Mouse (Mus musculus): ENCODE measurements around the gene Ccdc54. TPM values are rescaled to one million over a fixed set of nuclear protein-coding genes. Genes with fewer than 3 reads are reported as not detected.
A peak's percentile ranks its signal among the peaks of the same experiment; 100 is the strongest.

Gene Ccdc54
- polyA plus RNA-seq, 1 experiment from 2014 or later: not detected

DNA sequence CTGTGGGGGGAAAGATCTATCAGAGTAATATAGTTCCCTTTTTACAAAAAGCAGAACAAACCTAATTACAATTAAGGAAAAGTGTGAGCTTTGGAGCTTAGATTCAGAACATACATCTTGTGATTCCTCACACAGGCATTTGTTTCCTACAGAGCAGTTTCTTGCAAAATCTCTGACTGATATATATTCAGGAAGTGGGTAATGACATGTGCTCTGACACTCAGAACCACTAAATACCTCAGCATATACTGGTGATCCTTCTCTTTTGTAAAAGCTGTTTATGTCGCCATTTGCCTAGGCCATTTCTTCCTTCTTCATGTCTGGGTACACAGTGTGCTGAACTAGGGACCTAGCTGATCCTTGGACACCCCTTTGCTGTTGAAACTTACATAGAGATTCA is 2.8 kb downstream of the Ccdc54 start:
- no peak for TF ChIP-seq CTCF (IDR thresholded peaks at IDR 0.05; ENCODE audit: low read depth)

DNA sequence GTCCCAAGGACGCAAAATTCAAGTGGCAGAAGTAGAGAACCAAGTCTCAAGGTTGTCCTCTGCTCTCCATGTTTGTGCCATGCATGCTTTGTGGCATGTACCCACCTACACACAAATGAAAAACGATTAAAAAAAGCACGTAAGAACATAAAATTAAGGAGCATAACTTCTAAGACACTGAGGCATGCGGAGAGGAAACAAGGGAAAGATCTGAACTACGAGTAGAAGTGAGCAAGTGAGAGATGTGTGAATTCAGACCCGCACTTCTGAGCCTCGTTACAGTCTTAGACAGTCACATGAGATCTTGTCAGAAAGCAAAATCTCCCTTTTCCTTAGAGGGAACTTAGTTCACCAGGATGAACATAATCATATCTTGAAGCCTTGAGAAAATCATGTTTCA is 3.8 kb downstream of the Ccdc54 start:
- ATAC-seq (ENCODE audit: insufficient read depth): no peak
- H3K27ac ChIP-seq (ENCODE audit: low read depth): no peak overlapping the region
- H3K4me3 ChIP-seq (ENCODE audit: low read depth, low read length): no peak overlapping the region
- H3K27me3 ChIP-seq (ENCODE audit: insufficient read depth, low read length): no peaks in the 10 kb centered on the region
- no peaks in the 10 kb centered on the region for H3K9me3 ChIP-seq (ENCODE audit: low read depth, low read length)
- H3K9ac ChIP-seq: no peak overlapping the region
- no peak for TF ChIP-seq CTCF (IDR thresholded peaks at IDR 0.05; ENCODE audit: low read depth)
- DNase-seq: no peak
- 84% methylated on average over 7 of the region's 7 CpGs for WGBS
- no peak overlapping the region for H3K4me2 ChIP-seq
- 0 out of 2 replicates have a peak, but pooled peaks cover 3% of the 10 kb centered on the region for H3K4me1 ChIP-seq (ENCODE audit: insufficient read depth)
- no peaks in the 10 kb centered on the region for H3K36me3 ChIP-seq (ENCODE audit: insufficient read depth)

More for the DNA sequence above, 2.8 kb downstream of the Ccdc54 start:
- Histone ChIP-seq H3K4me1 (ENCODE audit: insufficient read depth) (0 out of 2 replicates have a peak, but pooled peaks cover 3% of the 10 kb centered on the region), H3K9me3 (ENCODE audit: low read depth, low read length) (no peaks in the 10 kb centered on the region), H3K27ac (ENCODE audit: low read depth) (no peak overlapping the region), H3K9ac (no peak overlapping the region), H3K36me3 (ENCODE audit: insufficient read depth) (no peaks in the 10 kb centered on the region), H3K4me3 (ENCODE audit: low read depth, low read length) (no peak overlapping the region), H3K4me2 (no peak overlapping the region), H3K27me3 (ENCODE audit: insufficient read depth, low read length) (no peaks in the 10 kb centered on the region)
- ATAC-seq (ENCODE audit: insufficient read depth) (no peak), DNase-seq (no peak)
- 66% methylated on average over 1 of the region's 1 CpGs for WGBS

DNA sequence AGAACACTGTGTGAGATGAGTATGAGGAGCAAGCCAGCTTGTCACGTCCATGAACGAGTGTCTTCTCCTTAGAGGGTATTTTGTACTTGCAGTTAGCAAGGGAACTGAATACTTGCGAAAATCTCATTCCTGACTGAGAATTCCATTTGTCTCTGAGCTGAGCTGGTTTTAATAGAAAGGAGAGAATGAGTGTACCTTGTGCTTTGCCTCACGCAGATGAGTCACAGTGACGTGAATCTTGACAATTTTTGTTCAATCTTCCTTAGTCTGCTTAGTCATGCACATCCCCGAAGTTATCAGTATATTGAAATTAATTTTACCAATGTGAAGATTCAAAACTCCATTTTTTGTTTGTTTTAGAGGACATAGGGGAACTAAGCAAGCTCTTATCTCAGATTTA is 12.6 kb downstream of the Ccdc54 start:
- no peaks in the 10 kb centered on the region for H3K9me3 ChIP-seq (ENCODE audit: low read depth, low read length)
- H3K9ac ChIP-seq: no peak overlapping the region
- WGBS: 73% methylated on average over 6 of the region's 6 CpGs
- no peaks in the 10 kb centered on the region for H3K27me3 ChIP-seq (ENCODE audit: insufficient read depth, low read length)
- H3K4me1 ChIP-seq (ENCODE audit: insufficient read depth): no peaks in the 10 kb centered on the region
- TF ChIP-seq CTCF (IDR thresholded peaks at IDR 0.05; ENCODE audit: low read depth): no peak
- no peak for ATAC-seq (ENCODE audit: insufficient read depth)
- DNase-seq: no peak
- H3K36me3 ChIP-seq (ENCODE audit: insufficient read depth): no peaks in the 10 kb centered on the region
- no peak overlapping the region for H3K4me3 ChIP-seq (ENCODE audit: low read depth, low read length)
- no peak overlapping the region for H3K4me2 ChIP-seq
- H3K27ac ChIP-seq (ENCODE audit: low read depth): no peak overlapping the region

DNA sequence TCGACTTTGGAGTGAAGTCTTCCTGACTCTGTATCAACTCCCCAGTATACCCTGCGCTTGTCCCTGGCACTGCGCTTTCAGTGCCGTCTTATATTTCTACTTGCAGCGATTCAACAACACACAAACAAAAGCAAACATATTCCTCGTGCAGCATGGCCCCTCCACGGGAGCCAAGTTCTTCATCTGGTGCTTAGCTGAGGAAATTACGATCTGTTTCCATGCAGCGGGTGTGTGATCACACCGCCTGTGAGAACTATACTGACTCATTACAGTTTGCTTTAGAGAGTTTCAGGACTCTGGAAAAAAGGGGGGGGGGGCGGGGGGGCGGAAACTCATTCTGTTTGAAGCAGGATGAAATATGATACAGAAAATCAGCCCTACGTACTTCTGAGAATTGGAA is 18.4 kb downstream of the Ccdc54 start:
- Histone ChIP-seq H3K36me3 (ENCODE audit: insufficient read depth) (no peaks in the 10 kb centered on the region), H3K27ac (ENCODE audit: low read depth) (no peak overlapping the region), H3K4me2 (peak overlapping the region; percentile 8; the same call in 1 of the 2 replicates), H3K27me3 (ENCODE audit: insufficient read depth, low read length) (no peaks in the 10 kb centered on the region), H3K4me1 (ENCODE audit: insufficient read depth) (no peaks in the 10 kb centered on the region), H3K9me3 (ENCODE audit: low read depth, low read length) (no peaks in the 10 kb centered on the region), H3K4me3 (ENCODE audit: low read depth, low read length) (no peak overlapping the region), H3K9ac (no peak overlapping the region)
- TF ChIP-seq CTCF (IDR thresholded peaks at IDR 0.05; ENCODE audit: low read depth): no peak
- DNase-seq (no peak), ATAC-seq (ENCODE audit: insufficient read depth) (no peak; the same call in 1 of the 2 replicates)
- 50% methylated on average over 13 of the region's 13 CpGs for WGBS

DNA sequence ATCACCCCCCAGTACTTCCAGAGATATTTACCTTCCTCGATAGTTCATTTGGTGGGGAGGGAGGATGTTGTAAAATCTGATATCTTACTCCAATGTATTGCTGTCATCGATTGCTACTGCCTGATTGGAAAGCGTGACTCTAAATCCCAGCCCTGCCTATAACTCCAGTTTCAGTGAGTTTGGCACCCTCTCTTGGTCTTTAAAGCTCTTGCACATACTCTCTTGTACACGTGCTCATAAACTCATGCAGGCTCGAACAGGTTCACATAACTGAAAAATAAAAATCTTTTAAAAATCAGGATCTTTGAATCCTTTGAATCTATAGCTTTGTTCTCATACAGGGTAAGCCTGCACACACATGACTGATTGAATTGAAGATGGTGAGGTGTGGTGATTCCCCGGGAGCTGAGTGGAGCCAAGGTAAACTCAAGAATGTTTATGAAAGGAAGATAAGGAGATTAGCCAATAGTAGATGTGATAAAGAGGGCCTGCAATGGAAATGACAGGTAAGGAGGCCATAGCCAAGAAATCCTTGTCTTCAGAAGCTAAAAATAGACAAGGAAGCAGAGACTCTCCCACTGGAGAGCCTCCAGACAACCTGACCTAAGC is 31.7 kb downstream of the Ccdc54 start:
- no peaks in the 10 kb centered on the region for H3K36me3 ChIP-seq (ENCODE audit: insufficient read depth)
- H3K27me3 ChIP-seq (ENCODE audit: insufficient read depth, low read length): no peaks in the 10 kb centered on the region
- no peak overlapping the region for H3K9ac ChIP-seq
- H3K4me2 ChIP-seq: no peak overlapping the region
- 57% methylated on average over 6 of the region's 6 CpGs for WGBS
- no peak overlapping the region for H3K27ac ChIP-seq (ENCODE audit: low read depth)
- TF ChIP-seq CTCF (IDR thresholded peaks at IDR 0.05; ENCODE audit: low read depth): no peak
- no peak for ATAC-seq (ENCODE audit: insufficient read depth)
- no peak overlapping the region for H3K4me3 ChIP-seq (ENCODE audit: low read depth, low read length)
- no peaks in the 10 kb centered on the region for H3K4me1 ChIP-seq (ENCODE audit: insufficient read depth)
- no peaks in the 10 kb centered on the region for H3K9me3 ChIP-seq (ENCODE audit: low read depth, low read length)
- DNase-seq: no peak

DNA sequence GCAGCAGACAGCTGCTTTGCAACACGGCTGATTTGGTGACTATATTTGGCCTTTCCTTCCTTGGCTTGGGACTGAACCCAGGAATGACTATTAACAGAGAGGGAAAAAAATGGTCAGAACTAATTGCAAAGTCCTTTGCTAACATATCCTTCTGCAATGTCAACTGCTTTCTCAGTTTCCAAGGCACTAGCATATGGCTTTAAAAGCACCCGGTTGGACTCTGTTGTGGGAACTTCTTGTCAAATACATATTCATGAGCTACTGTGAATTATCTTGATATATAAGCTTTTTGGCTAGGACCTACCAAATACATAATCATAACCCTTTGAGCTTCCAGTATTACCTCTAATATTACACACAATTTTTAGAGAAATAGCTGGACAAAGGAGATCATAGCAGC is 37.1 kb downstream of the Ccdc54 start:
- Histone ChIP-seq H3K9me3 (ENCODE audit: low read depth, low read length) (no peaks in the 10 kb centered on the region), H3K36me3 (ENCODE audit: insufficient read depth) (no peaks in the 10 kb centered on the region), H3K4me3 (ENCODE audit: low read depth, low read length) (no peak overlapping the region), H3K4me2 (no peak overlapping the region), H3K27ac (ENCODE audit: low read depth) (no peak overlapping the region), H3K27me3 (ENCODE audit: insufficient read depth, low read length) (no peaks in the 10 kb centered on the region), H3K4me1 (ENCODE audit: insufficient read depth) (no peaks in the 10 kb centered on the region), H3K9ac (no peak overlapping the region)
- 62% methylated on average over 2 of the region's 2 CpGs for WGBS
- no peak for TF ChIP-seq CTCF (IDR thresholded peaks at IDR 0.05; ENCODE audit: low read depth)
- DNase-seq (no peak), ATAC-seq (ENCODE audit: insufficient read depth) (no peak)

DNA sequence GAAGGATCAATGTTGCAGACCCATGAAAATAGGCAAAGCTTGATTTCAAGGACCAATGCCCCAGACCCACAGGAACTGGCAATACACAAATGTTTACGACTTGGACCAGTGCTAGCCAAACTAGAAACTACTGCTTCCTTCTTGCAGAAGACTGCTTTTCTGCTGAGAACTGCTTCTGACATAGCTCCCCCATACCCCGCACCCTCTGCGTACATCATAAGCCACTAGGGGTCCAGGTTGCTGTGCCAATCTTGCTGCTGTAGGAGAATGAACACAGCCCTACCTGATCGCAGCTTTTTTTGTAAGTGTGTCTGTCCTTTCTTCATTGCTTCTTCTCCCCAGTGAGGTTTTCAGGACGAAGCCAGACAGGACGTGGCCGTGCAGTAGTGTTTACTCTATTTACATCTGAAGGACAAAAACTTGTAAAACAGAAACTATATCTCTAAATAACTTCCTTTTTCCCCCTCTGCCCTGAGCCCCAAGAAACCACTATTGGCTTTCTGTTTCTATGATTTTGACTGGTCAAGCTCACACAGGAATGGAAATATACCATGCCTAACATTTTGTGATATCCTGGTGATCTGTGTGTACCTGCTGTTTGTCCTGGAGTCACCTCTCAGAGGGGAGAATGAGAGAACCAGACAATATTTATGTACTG is 39.0 kb downstream of the Ccdc54 start:
- H3K4me3 ChIP-seq (ENCODE audit: low read depth, low read length): no peak overlapping the region
- no peaks in the 10 kb centered on the region for H3K9me3 ChIP-seq (ENCODE audit: low read depth, low read length)
- no peaks in the 10 kb centered on the region for H3K36me3 ChIP-seq (ENCODE audit: insufficient read depth)
- ATAC-seq (ENCODE audit: insufficient read depth) (no peak), DNase-seq (no peak)
- TF ChIP-seq CTCF (IDR thresholded peaks at IDR 0.05; ENCODE audit: low read depth): no peak
- H3K27me3 ChIP-seq (ENCODE audit: insufficient read depth, low read length): no peaks in the 10 kb centered on the region
- no peak overlapping the region for H3K9ac ChIP-seq
- no peak overlapping the region for H3K27ac ChIP-seq (ENCODE audit: low read depth)
- H3K4me1 ChIP-seq (ENCODE audit: insufficient read depth): no peaks in the 10 kb centered on the region
- WGBS: 68% methylated on average over 7 of the region's 7 CpGs
- H3K4me2 ChIP-seq: no peak overlapping the region
